Mouse (Mus musculus): Measurements from ENCODE around the gene Ocrl. TPM values are rescaled to one million over a fixed set of nuclear protein-coding genes. Genes with fewer than 3 reads are reported as not detected.

The Ocrl gene
- polyA plus RNA-seq, 1 experiment from 2014 or later = 26.1 TPM

GRCm38 (mm10) chrX:47927981-47928380, 15.8 kb downstream of the Ocrl start:
- Histone ChIP-seq H3K9ac (no peak overlapping the region), H3K9me3 (no peaks in the 10 kb centered on the region), H3K4me1 (no peaks in the 10 kb centered on the region), H3K27me3 (no peaks in the 10 kb centered on the region), H3K4me2 (replicated peaks) (no peak overlapping the region), H3K4me3 (no peak overlapping the region), H3K36me3 (peaks cover 31% of the 10 kb centered on the region), H3K27ac (no peak overlapping the region)
- WGBS = 75% methylated on average over 3 of the region's 3 CpGs
- ATAC-seq (ENCODE audit: low FRiP score, low read depth) = no peak

- no peak overlapping the region for H3K4me3 ChIP-seq
- WGBS = 74% methylated on average over 3 of the region's 3 CpGs
- no peak overlapping the region for H3K27ac ChIP-seq
- H3K27me3 ChIP-seq = no peaks in the 10 kb centered on the region
- H3K4me1 ChIP-seq = no peaks in the 10 kb centered on the region
- H3K36me3 ChIP-seq = peaks cover 31% of the 10 kb centered on the region
- no peak overlapping the region for H3K4me2 ChIP-seq (replicated peaks)
- no peak for ATAC-seq (ENCODE audit: low FRiP score, low read depth)
- H3K9ac ChIP-seq = no peak overlapping the region
- H3K9me3 ChIP-seq = no peaks in the 10 kb centered on the region
Observed at GRCm38 (mm10) chrX:47930449-47930848, 18.3 kb downstream of the Ocrl start.

- 91% methylated on average over 11 of the region's 11 CpGs for WGBS
- Histone ChIP-seq H3K4me3 (no peak overlapping the region), H3K9me3 (no peaks in the 10 kb centered on the region), H3K27ac (no peak overlapping the region), H3K36me3 (peaks cover 26% of the 10 kb centered on the region), H3K4me1 (no peaks in the 10 kb centered on the region), H3K27me3 (no peaks in the 10 kb centered on the region), H3K4me2 (replicated peaks) (no peak overlapping the region), H3K9ac (no peak overlapping the region)
- no peak for ATAC-seq (ENCODE audit: low FRiP score, low read depth)
Observed at GRCm38 (mm10) chrX:47934352-47934751, 22.2 kb downstream of the Ocrl start.

- H3K36me3 ChIP-seq = peaks cover 16% of the 10 kb centered on the region
- no peak for ATAC-seq (ENCODE audit: low FRiP score, low read depth)
- H3K27ac ChIP-seq = no peak overlapping the region
- H3K9ac ChIP-seq = no peak overlapping the region
- H3K27me3 ChIP-seq = no peaks in the 10 kb centered on the region
- WGBS = 78% methylated on average over 5 of the region's 5 CpGs
- no peaks in the 10 kb centered on the region for H3K4me1 ChIP-seq
- no peaks in the 10 kb centered on the region for H3K9me3 ChIP-seq
- H3K4me3 ChIP-seq = no peak overlapping the region
- no peak overlapping the region for H3K4me2 ChIP-seq (replicated peaks)
Observed at GRCm38 (mm10) chrX:47936885-47937284, 24.7 kb downstream of the Ocrl start.

GRCm38 (mm10) chrX:47937740-47938139, 25.6 kb downstream of the Ocrl start:
- Histone ChIP-seq H3K9ac (no peak overlapping the region), H3K4me2 (replicated peaks) (no peak overlapping the region), H3K9me3 (no peaks in the 10 kb centered on the region), H3K27ac (no peak overlapping the region), H3K27me3 (no peaks in the 10 kb centered on the region), H3K36me3 (peaks cover 16% of the 10 kb centered on the region), H3K4me1 (no peaks in the 10 kb centered on the region), H3K4me3 (no peak overlapping the region)
- ATAC-seq (ENCODE audit: low FRiP score, low read depth) = no peak
- 33% methylated on average over 2 of the region's 2 CpGs for WGBS

GRCm38 (mm10) chrX:47949729-47950128, 37.5 kb downstream of the Ocrl start:
- Histone ChIP-seq H3K4me1 (no peaks in the 10 kb centered on the region), H3K4me2 (replicated peaks) (no peak overlapping the region), H3K9me3 (no peaks in the 10 kb centered on the region), H3K4me3 (no peak overlapping the region), H3K27me3 (no peaks in the 10 kb centered on the region), H3K9ac (no peak overlapping the region), H3K36me3 (peaks cover 11% of the 10 kb centered on the region), H3K27ac (no peak overlapping the region)
- ATAC-seq (ENCODE audit: low FRiP score, low read depth) = no peak
- 56% methylated on average over 3 of the region's 3 CpGs for WGBS

- no peak overlapping the region for H3K27ac ChIP-seq
- H3K4me2 ChIP-seq (replicated peaks) = no peak overlapping the region
- no peak overlapping the region for H3K4me3 ChIP-seq
- no peaks in the 10 kb centered on the region for H3K27me3 ChIP-seq
- H3K4me1 ChIP-seq = no peaks in the 10 kb centered on the region
- ATAC-seq (ENCODE audit: low FRiP score, low read depth) = no peak
- H3K9ac ChIP-seq = no peak overlapping the region
- H3K9me3 ChIP-seq = no peaks in the 10 kb centered on the region
- peaks cover 18% of the 10 kb centered on the region for H3K36me3 ChIP-seq
- WGBS = 93% methylated on average over 3 of the region's 3 CpGs
Observed at GRCm38 (mm10) chrX:47962579-47962978, 50.4 kb downstream of the Ocrl start.

GRCm38 (mm10) chrX:47970371-47970770, 58.2 kb downstream of the Ocrl start:
- 89% methylated on average over 4 of the region's 4 CpGs for WGBS
- H3K9ac ChIP-seq = no peak overlapping the region
- H3K4me1 ChIP-seq = no peaks in the 10 kb centered on the region
- H3K27me3 ChIP-seq = no peaks in the 10 kb centered on the region
- no peaks in the 10 kb centered on the region for H3K9me3 ChIP-seq
- no peak overlapping the region for H3K4me3 ChIP-seq
- ATAC-seq (ENCODE audit: low FRiP score, low read depth) = no peak
- peaks cover 1% of the 10 kb centered on the region; the same call in 1 of the 2 replicates for H3K36me3 ChIP-seq
- no peak overlapping the region for H3K4me2 ChIP-seq (replicated peaks)
- H3K27ac ChIP-seq = no peak overlapping the region

- WGBS = 89% methylated on average over 3 of the region's 3 CpGs
- Histone ChIP-seq H3K27me3 (no peaks in the 10 kb centered on the region), H3K4me3 (no peak overlapping the region), H3K36me3 (no peaks in the 10 kb centered on the region), H3K9me3 (no peaks in the 10 kb centered on the region), H3K4me1 (no peaks in the 10 kb centered on the region), H3K27ac (no peak overlapping the region), H3K9ac (no peak overlapping the region), H3K4me2 (replicated peaks) (no peak overlapping the region)
- no peak for ATAC-seq (ENCODE audit: low FRiP score, low read depth)
Observed at GRCm38 (mm10) chrX:47970864-47971263, 58.7 kb downstream of the Ocrl start.

- Histone ChIP-seq H3K27me3 (no peaks in the 10 kb centered on the region), H3K9ac (no peak overlapping the region), H3K9me3 (no peaks in the 10 kb centered on the region), H3K4me3 (no peak overlapping the region), H3K36me3 (no peaks in the 10 kb centered on the region), H3K4me1 (no peaks in the 10 kb centered on the region), H3K4me2 (replicated peaks) (no peak overlapping the region), H3K27ac (no peak overlapping the region)
- WGBS = 68% methylated on average over 10 of the region's 10 CpGs
- ATAC-seq (ENCODE audit: low FRiP score, low read depth) = no peak
Observed at GRCm38 (mm10) chrX:47971366-47972128, 59.4 kb downstream of the Ocrl start.

GRCm38 (mm10) chrX:47976551-47976950, 64.4 kb downstream of the Ocrl start:
- H3K36me3 ChIP-seq = no peaks in the 10 kb centered on the region
- no peak overlapping the region for H3K9ac ChIP-seq
- H3K4me2 ChIP-seq (replicated peaks) = no peak overlapping the region
- H3K27ac ChIP-seq = no peak overlapping the region
- no peaks in the 10 kb centered on the region for H3K4me1 ChIP-seq
- H3K9me3 ChIP-seq = no peaks in the 10 kb centered on the region
- no peak for ATAC-seq (ENCODE audit: low FRiP score, low read depth)
- H3K27me3 ChIP-seq = no peaks in the 10 kb centered on the region
- 77% methylated on average over 4 of the region's 4 CpGs for WGBS
- H3K4me3 ChIP-seq = no peak overlapping the region

- H3K4me3 ChIP-seq = no peak overlapping the region
- 89% methylated on average over 5 of the region's 5 CpGs for WGBS
- H3K27ac ChIP-seq = no peak overlapping the region
- H3K36me3 ChIP-seq = no peaks in the 10 kb centered on the region
- H3K4me1 ChIP-seq = no peaks in the 10 kb centered on the region
- H3K4me2 ChIP-seq (replicated peaks) = no peak overlapping the region
- H3K9ac ChIP-seq = no peak overlapping the region
- H3K9me3 ChIP-seq = no peaks in the 10 kb centered on the region
- no peaks in the 10 kb centered on the region for H3K27me3 ChIP-seq
- no peak for ATAC-seq (ENCODE audit: low FRiP score, low read depth)
Observed at GRCm38 (mm10) chrX:47977078-47977477, 64.9 kb downstream of the Ocrl start.

- H3K4me2 ChIP-seq (replicated peaks) = peak overlapping the region; percentile 53
- no peaks in the 10 kb centered on the region for H3K27me3 ChIP-seq
- no peak overlapping the region for H3K27ac ChIP-seq
- peak overlapping the region; percentile 26 for H3K4me3 ChIP-seq
- H3K9me3 ChIP-seq = no peaks in the 10 kb centered on the region
- WGBS = 26% methylated on average over 19 of the region's 19 CpGs
- no peaks in the 10 kb centered on the region for H3K36me3 ChIP-seq
- no peaks in the 10 kb centered on the region for H3K4me1 ChIP-seq
- no peak overlapping the region for H3K9ac ChIP-seq
- no peak for ATAC-seq (ENCODE audit: low FRiP score, low read depth)
Observed at GRCm38 (mm10) chrX:47985000-47985619, 72.9 kb downstream of the Ocrl start.

Data from limb, embryonic 13.5 days (tissue).